Mouse (Mus musculus) lung, postnatal 0 days (tissue): Measurements from ENCODE around the gene Slc7a8. TPM values are rescaled to one million over a fixed set of nuclear protein-coding genes. Genes with fewer than 3 reads are reported as not detected.

Source experiments
- ATAC-seq: fragments of 200-750 bp; cut with Nextera tagmentation; 2 replicates; pipeline ENCODE4 v1.8.0; 2017; ENCODE audit warnings: moderate library complexity
- DNase-seq: peaks from one replicate; pipeline ENCODE4 v3.0.0-alpha.2; 2016; ENCODE audit warnings: low spot score
- H3K27ac ChIP-seq: fragments of 300-500 bp; sonication (generic); 2 replicates; pipeline ENCODE4 v1.5.1; 2014; ENCODE audit warnings: antibody characterized with exemption, mild to moderate bottlenecking, low read length, mixed read lengths
- H3K27me3 ChIP-seq: fragments of 300-500 bp; sonication (generic); replicated peaks from 2 replicates; pipeline ENCODE4 v1.6.1; 2014; ENCODE audit warnings: low read length, mixed read lengths; ENCODE audit not compliant: insufficient read depth
- H3K36me3 ChIP-seq: fragments of 300-500 bp; sonication (generic); 2 replicates; pipeline ENCODE4 v1.6.1; 2014; ENCODE audit warnings: low read length, mixed read lengths; ENCODE audit not compliant: insufficient read depth
- H3K4me1 ChIP-seq: fragments of 300-500 bp; sonication (generic); 2 replicates; pipeline ENCODE4 v1.6.1; 2014; ENCODE audit warnings: antibody characterized with exemption, low read depth, low read length, mixed read lengths; ENCODE audit not compliant: insufficient read depth
- H3K4me2 ChIP-seq: fragments of 300-500 bp; sonication (generic); replicated peaks from 2 replicates; pipeline ENCODE4 v1.6.1; 2014; ENCODE audit warnings: low read depth, mild to moderate bottlenecking, low read length, moderate library complexity, mixed read lengths
- H3K4me3 ChIP-seq: fragments of 300-500 bp; sonication (generic); 2 replicates; pipeline ENCODE4 v1.5.1; 2014; ENCODE audit warnings: low read depth, low read length
- H3K9ac ChIP-seq: fragments of 300-500 bp; sonication (generic); replicated peaks from 2 replicates; pipeline ENCODE4 v1.6.1; 2014; ENCODE audit warnings: low read depth, mild to moderate bottlenecking
- H3K9me3 ChIP-seq: fragments of 300-500 bp; sonication (generic); 2 replicates; pipeline ENCODE4 v1.6.1; 2016; ENCODE audit warnings: low read length, mixed read lengths
- CTCF ChIP-seq: IDR thresholded peaks from 2 replicates; pipeline ENCODE4 v1.5.1; 2016; ENCODE audit warnings: antibody characterized with exemption, mild to moderate bottlenecking
- EP300 ChIP-seq: IDR thresholded peaks from 2 replicates; pipeline ENCODE4 v1.6.1; 2016; ENCODE audit warnings: antibody characterized with exemption, mild to moderate bottlenecking, control low read depth
- WGBS: fragments of 180-500 bp; shearing (Covaris S2); extraction: QIAGEN DNeasy Blood & Tissue Kit; methylation state at CpG from one replicate; pipeline ENCODE4 v1.1.7; 2014; 5-methylcytosine and 5-hydroxymethylcytosine counted together
- polyA plus RNA-seq: library from polyadenylated mRNA; unstranded; fragments of >200 nt; fragmentation: Nextera tagmentation; extraction: Ambion mirVana; gene quantifications from 2 replicates; pipeline ENCODE4 v1.2.1, GENCODE M21; 2015

The Slc7a8 gene
- polyA plus RNA-seq, 1 experiment from 2014 or later: 1.2 TPM

DNA sequence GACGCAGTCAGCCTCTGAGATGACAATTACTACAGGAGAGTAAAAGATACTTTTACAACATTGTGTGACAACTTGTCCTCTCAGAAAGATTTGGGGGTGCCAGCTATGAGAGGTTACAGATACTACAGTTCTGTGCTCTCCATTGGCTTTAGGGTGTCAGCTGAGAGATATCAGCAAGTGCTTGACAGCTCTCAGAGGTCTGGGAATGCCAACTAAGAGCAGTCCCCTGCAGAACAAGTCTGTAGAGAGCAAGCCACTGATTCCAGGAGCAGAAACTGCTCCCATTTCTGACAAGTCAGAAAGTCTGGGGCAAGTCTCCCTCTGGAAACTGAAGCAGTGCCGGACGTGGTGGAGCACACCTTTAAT lies 27.9 kb upstream of the Slc7a8 start:
- 77% methylated on average over 3 of the region's 3 CpGs for WGBS
- Histone ChIP-seq H3K4me2 (no peak overlapping the region), H3K27me3 (no peaks in the 10 kb centered on the region), H3K27ac (no peak overlapping the region), H3K36me3 (no peaks in the 10 kb centered on the region), H3K9me3 (no peaks in the 10 kb centered on the region), H3K4me1 (no peaks in the 10 kb centered on the region), H3K4me3 (no peak overlapping the region), H3K9ac (no peak overlapping the region)
- no peak for DNase-seq
- TF ChIP-seq EP300 (no peak), CTCF (no peak)
- ATAC-seq: no peak

DNA sequence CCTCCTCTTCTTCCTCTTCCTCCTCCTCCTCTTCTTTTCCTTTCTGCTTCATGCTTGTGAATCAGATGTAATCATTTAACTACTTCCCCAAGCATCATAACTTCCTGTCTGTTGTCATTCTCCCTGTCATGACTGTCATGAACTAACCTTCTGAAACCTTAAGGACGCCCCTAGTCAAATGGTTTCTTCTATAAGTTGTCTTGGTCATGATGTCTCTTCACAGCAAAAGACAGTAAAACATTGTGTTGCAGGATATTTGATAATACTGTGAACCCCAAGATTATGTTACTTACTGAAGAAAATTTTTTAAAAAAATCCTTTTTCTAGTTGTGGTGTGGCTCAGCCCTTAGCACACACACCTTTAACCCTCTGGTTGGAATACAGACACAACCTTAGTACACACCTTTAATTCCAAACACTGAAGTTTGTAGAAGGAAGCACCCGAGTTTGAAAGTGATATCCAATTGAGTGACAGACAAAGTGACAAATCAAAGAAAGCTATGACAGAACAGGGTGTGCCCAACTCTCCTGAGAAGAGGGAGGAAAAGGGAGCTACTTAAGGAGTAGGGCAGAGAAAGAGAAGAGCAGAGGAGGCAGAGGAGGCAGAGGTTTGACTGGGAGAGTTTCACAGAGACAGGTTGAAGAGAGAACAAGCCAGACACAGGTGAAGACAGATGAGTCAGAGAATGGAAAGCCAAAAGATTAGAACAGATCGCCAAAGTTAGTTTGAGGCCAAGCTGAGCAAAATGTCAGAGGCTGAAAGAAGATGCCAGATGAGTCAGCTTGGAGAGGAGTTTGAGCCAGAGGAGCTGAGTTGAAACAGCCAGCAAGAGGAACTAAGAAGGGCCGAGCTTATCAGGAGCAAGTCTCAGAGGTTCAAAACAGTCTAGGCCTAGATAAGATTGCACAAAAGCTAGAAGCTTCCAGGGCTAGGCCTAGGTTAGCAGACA lies 27.2 kb upstream of the Slc7a8 start:
- 56% methylated on average over 4 of the region's 4 CpGs for WGBS
- no peak for TF ChIP-seq CTCF
- no peaks in the 10 kb centered on the region for H3K4me1 ChIP-seq
- no peaks in the 10 kb centered on the region for H3K36me3 ChIP-seq
- H3K27ac ChIP-seq: no peak overlapping the region
- H3K9ac ChIP-seq: no peak overlapping the region
- H3K4me2 ChIP-seq: no peak overlapping the region
- H3K9me3 ChIP-seq: no peaks in the 10 kb centered on the region
- no peak overlapping the region for H3K4me3 ChIP-seq
- H3K27me3 ChIP-seq: no peaks in the 10 kb centered on the region
- DNase-seq (no peak), ATAC-seq (no peak)

DNA sequence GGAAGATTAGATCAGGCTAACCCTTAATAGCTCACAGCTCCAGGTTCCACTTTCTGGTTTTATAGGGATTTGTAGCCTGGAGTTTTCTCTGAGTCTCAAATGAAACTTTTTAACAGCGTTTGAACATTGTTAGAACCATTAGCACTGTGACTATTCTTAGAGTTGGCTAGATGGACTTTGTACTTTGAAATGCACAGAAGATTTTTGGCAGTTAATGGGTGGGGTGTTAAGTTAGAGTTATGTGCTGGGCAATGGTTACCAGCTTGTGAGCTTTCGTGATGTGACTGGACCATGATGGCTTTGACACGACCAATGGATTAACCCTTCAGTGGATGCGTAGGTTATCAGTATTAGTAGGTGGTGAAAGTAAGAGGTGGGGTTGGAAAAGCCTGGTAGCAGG lies 24.4 kb upstream of the Slc7a8 start:
- WGBS: 68% methylated on average over 4 of the region's 4 CpGs
- no peak overlapping the region for H3K27ac ChIP-seq
- no peak for ATAC-seq
- DNase-seq: no peak
- no peak overlapping the region for H3K4me2 ChIP-seq
- no peaks in the 10 kb centered on the region for H3K36me3 ChIP-seq
- no peak overlapping the region for H3K4me3 ChIP-seq
- H3K4me1 ChIP-seq: no peaks in the 10 kb centered on the region
- TF ChIP-seq CTCF (no peak), EP300 (no peak)
- no peak overlapping the region for H3K9ac ChIP-seq
- no peaks in the 10 kb centered on the region for H3K9me3 ChIP-seq
- H3K27me3 ChIP-seq: no peaks in the 10 kb centered on the region

DNA sequence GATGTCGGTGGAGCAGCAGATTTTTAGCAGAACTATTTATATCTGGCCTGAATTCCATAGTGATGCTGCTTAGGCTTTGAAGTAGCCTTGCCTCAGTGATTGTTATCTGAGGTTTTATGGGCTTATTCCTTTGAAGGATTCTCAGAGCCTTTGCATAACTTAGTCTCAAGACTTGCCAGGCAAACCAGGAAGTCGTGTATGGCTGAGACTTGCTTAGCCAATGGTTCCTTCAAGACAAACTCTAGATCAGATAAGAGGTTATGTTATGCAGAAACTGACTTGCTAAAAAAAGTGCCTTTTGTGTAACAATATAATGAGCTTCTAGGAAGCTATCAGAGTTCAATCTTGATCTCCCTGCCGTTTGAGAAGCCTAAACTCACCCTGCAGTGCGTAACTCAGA lies 20.7 kb upstream of the Slc7a8 start:
- Histone ChIP-seq H3K4me2 (no peak overlapping the region), H3K27me3 (no peaks in the 10 kb centered on the region), H3K36me3 (no peaks in the 10 kb centered on the region), H3K4me1 (no peaks in the 10 kb centered on the region), H3K9me3 (no peaks in the 10 kb centered on the region), H3K27ac (no peak overlapping the region), H3K9ac (no peak overlapping the region), H3K4me3 (no peak overlapping the region)
- no peak for ATAC-seq
- DNase-seq: no peak
- 58% methylated on average over 4 of the region's 4 CpGs for WGBS
- no peak for TF ChIP-seq CTCF

GRCm38 (mm10) chr14:54799686-54800085 lies 17.9 kb upstream of the Slc7a8 start:
- 46% methylated on average over 10 of the region's 10 CpGs for WGBS
- H3K4me2 ChIP-seq: no peak overlapping the region
- DNase-seq: no peak

DNA sequence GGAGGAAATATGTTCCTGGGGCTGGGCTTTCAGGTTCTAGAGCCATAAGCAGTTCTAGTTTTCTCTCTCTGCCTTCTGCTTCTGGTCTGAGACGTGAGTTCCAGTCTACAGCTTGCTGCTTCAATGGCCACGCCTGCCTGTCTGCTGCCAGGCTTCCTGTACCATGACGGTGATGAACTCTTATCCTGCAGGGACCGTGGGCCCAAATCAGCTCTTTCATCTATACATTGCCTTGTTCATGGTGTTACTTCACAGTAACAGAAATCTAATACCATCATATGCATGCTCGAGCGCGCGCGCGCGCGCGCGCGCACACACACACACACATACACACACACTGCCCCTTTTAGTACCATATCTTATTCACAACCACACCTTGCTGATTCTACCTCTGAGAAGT lies 15.0 kb upstream of the Slc7a8 start:
- H3K36me3 ChIP-seq: no peaks in the 10 kb centered on the region
- no peaks in the 10 kb centered on the region for H3K9me3 ChIP-seq
- 90% methylated on average over 15 of the region's 15 CpGs for WGBS
- no peaks in the 10 kb centered on the region for H3K27me3 ChIP-seq
- H3K9ac ChIP-seq: no peak overlapping the region
- no peak overlapping the region for H3K4me3 ChIP-seq
- H3K27ac ChIP-seq: no peak overlapping the region
- TF ChIP-seq CTCF: no peak
- TF ChIP-seq EP300: no peak
- H3K4me1 ChIP-seq: no peaks in the 10 kb centered on the region
- ATAC-seq: no peak
- H3K4me2 ChIP-seq: no peak overlapping the region
- no peak for DNase-seq

More at GRCm38 (mm10) chr14:54799686-54800085, 17.9 kb upstream of the Slc7a8 start:
- Histone ChIP-seq H3K27ac (no peak overlapping the region), H3K9me3 (no peaks in the 10 kb centered on the region), H3K27me3 (no peaks in the 10 kb centered on the region), H3K9ac (no peak overlapping the region), H3K36me3 (no peaks in the 10 kb centered on the region), H3K4me1 (no peaks in the 10 kb centered on the region), H3K4me3 (no peak overlapping the region)
- ATAC-seq: no peak
- TF ChIP-seq EP300: no peak
- TF ChIP-seq CTCF: no peak
